Mouse (Mus musculus): ENCODE results near the gene Lims1. TPM values are rescaled to one million over a fixed set of nuclear protein-coding genes. Genes with fewer than 3 reads are reported as not detected.

The Lims1 gene
- polyA plus RNA-seq, 1 experiment from 2014 or later = 183 TPM

DNA sequence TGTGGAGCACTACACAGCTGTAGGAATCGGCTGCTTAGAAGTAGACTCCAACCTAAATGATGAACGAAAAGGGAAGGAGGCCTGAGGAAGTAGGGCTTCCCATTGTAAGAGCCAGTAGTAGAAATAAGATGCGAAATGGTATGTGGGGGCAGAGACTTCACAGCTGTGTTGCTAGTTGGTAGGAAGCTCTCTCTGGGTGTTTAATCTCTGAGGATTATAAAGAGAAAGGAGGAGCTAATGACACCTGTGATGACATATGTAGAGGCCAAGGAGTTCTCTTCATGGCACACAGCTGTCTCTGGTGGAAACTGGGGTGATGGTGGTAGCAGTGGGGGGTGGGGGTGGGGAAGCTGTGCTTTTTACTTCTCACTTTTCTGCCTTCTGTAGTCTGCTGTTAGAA, 27.3 kb downstream of the Lims1 start:
- H3K4me1 ChIP-seq (replicated peaks) = peaks cover 50% of the 10 kb centered on the region
- H3K4me3 ChIP-seq = no peak overlapping the region
- 68% methylated on average over 3 of the region's 3 CpGs for WGBS
- H3K9ac ChIP-seq = no peak overlapping the region
- H3K9me3 ChIP-seq (replicated peaks) = no peaks in the 10 kb centered on the region
- no peaks in the 10 kb centered on the region for H3K27me3 ChIP-seq
- no peak overlapping the region for H3K4me2 ChIP-seq
- H3K36me3 ChIP-seq = no peaks in the 10 kb centered on the region
- H3K27ac ChIP-seq = peak overlapping the region; percentile 20; the same call in 1 of the 2 replicates
- ATAC-seq (replicated peaks; ENCODE audit: insufficient number of reproducible peaks, insufficient read depth, low FRiP score, low read depth) = no peak

DNA sequence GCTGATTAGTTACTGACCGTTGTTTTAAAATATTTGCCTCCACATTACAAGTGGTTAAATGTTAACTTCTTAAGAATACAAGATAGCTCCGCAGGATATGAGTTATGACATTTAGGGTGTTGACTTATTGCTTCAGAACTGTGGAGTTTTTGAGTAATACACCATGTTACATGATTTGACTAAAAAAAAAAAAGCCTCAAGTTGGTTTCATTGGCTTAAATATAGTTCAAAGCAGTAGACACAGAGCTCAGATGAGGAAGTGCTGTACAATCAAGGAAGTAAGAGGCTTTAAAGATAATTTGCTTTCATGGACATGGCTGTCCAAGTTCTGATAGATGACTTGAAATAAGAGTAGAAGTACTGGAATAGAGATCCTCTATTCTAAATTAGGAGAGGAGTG, 28.4 kb downstream of the Lims1 start:
- Histone ChIP-seq H3K27ac (no peak overlapping the region), H3K9ac (no peak overlapping the region), H3K36me3 (no peaks in the 10 kb centered on the region), H3K4me3 (no peak overlapping the region), H3K4me2 (no peak overlapping the region), H3K27me3 (no peaks in the 10 kb centered on the region), H3K4me1 (replicated peaks) (peaks cover 48% of the 10 kb centered on the region), H3K9me3 (replicated peaks) (no peaks in the 10 kb centered on the region)
- no peak for ATAC-seq (replicated peaks; ENCODE audit: insufficient number of reproducible peaks, insufficient read depth, low FRiP score, low read depth)
- 49% methylated on average over 2 of the region's 2 CpGs for WGBS

DNA sequence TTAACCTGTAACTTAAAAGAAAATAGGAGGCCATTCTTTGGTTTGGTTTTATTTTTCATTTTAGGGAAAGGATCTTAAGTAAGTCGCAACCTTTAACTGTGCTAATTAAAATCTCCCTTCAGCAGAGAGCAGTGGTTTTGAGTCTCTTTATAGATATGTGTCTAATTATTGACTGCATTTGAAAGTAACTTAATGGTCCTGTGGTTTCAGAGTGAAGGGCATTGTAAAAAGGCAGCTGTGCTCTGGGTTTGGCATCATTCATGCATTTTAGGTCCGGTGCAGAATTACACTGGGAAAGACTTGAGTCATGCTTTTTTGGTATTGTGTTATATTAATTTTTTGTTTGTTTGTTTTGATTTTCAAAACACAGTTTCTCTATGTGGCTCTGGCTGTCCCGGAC, 29.1 kb downstream of the Lims1 start:
- H3K4me1 ChIP-seq (replicated peaks) = peaks cover 45% of the 10 kb centered on the region
- no peaks in the 10 kb centered on the region for H3K27me3 ChIP-seq
- H3K9me3 ChIP-seq (replicated peaks) = no peaks in the 10 kb centered on the region
- H3K4me2 ChIP-seq = no peak overlapping the region
- no peak for ATAC-seq (replicated peaks; ENCODE audit: insufficient number of reproducible peaks, insufficient read depth, low FRiP score, low read depth)
- 94% methylated on average over 3 of the region's 3 CpGs for WGBS
- H3K36me3 ChIP-seq = no peaks in the 10 kb centered on the region
- no peak overlapping the region for H3K27ac ChIP-seq
- no peak overlapping the region for H3K9ac ChIP-seq
- no peak overlapping the region for H3K4me3 ChIP-seq

DNA sequence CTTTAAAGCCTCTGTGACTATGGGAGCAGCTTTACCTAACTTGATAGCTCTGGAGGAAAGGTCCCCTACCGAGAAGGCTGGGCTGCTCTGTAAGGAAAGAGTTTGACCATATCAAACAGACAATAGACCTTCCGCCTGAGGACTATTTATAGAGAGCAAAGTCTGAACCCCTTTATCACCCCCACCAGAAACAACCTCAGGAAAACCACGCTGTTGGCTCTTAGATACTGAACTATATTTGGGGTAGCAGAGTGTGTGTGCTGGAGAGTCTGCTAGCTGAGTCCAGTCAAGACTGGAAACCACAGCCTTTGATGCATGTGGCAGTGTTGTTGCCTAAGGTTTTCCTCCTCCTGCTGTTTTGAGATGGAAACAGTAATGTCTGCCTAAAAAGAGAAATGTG, 31.3 kb downstream of the Lims1 start:
- Histone ChIP-seq H3K4me1 (replicated peaks) (peaks cover 45% of the 10 kb centered on the region), H3K9ac (no peak overlapping the region), H3K27ac (peak overlapping the region; percentile 92), H3K4me3 (no peak overlapping the region), H3K27me3 (no peaks in the 10 kb centered on the region), H3K36me3 (no peaks in the 10 kb centered on the region), H3K9me3 (replicated peaks) (no peaks in the 10 kb centered on the region), H3K4me2 (peak overlapping the region; percentile 33)
- ATAC-seq (replicated peaks; ENCODE audit: insufficient number of reproducible peaks, insufficient read depth, low FRiP score, low read depth) = peak; percentile 86
- 12% methylated on average over 3 of the region's 3 CpGs for WGBS

DNA sequence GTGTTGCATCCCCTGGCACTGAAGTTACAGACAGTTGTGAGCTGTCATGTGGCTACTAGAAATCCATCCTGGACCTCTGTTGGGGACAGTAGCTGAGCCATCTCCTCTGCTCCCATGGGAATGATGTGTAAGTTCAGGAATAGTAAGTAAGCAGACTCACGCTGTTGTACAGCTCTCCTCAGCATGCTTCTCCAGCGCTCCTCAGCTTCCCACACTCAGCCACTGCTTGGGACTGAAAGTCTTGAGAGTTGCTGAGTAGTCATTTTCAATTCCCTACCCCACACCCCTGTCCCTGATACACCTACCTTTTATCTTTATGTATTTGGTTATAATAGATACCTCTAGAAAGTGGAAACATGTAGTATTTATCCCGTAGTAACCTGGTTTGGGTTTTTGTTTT, 33.2 kb downstream of the Lims1 start:
- H3K27me3 ChIP-seq = no peaks in the 10 kb centered on the region
- no peak overlapping the region for H3K27ac ChIP-seq
- no peaks in the 10 kb centered on the region for H3K9me3 ChIP-seq (replicated peaks)
- no peak overlapping the region for H3K9ac ChIP-seq
- no peaks in the 10 kb centered on the region for H3K36me3 ChIP-seq
- peaks cover 41% of the 10 kb centered on the region for H3K4me1 ChIP-seq (replicated peaks)
- H3K4me2 ChIP-seq = no peak overlapping the region
- no peak overlapping the region for H3K4me3 ChIP-seq
- WGBS = 82% methylated on average over 3 of the region's 3 CpGs
- ATAC-seq (replicated peaks; ENCODE audit: insufficient number of reproducible peaks, insufficient read depth, low FRiP score, low read depth) = no peak

DNA sequence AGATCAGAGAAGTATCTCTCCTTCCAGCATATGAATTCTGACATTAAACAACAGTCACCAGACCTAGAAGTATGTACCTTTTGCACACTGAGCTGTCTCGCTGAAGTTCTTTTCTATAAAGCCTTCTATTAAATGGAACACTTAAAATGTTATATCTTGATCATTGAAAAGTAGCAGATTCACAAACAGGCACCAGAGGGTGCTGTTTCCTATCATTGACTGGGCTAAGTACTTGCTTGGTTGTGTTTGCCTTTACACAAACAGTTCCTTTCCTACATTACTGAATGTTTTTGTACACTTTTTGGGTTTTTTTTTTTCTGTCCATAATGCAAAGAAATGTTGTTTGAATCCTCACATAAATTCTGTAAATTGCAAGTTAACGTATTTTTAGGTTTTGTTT, 35.9 kb downstream of the Lims1 start:
- Histone ChIP-seq H3K9me3 (replicated peaks) (no peaks in the 10 kb centered on the region), H3K4me1 (replicated peaks) (peaks cover 36% of the 10 kb centered on the region), H3K9ac (no peak overlapping the region), H3K4me2 (no peak overlapping the region), H3K36me3 (no peaks in the 10 kb centered on the region), H3K4me3 (no peak overlapping the region), H3K27me3 (no peaks in the 10 kb centered on the region), H3K27ac (no peak overlapping the region)
- no peak for ATAC-seq (replicated peaks; ENCODE audit: insufficient number of reproducible peaks, insufficient read depth, low FRiP score, low read depth)
- 78% methylated on average over 2 of the region's 2 CpGs for WGBS

DNA sequence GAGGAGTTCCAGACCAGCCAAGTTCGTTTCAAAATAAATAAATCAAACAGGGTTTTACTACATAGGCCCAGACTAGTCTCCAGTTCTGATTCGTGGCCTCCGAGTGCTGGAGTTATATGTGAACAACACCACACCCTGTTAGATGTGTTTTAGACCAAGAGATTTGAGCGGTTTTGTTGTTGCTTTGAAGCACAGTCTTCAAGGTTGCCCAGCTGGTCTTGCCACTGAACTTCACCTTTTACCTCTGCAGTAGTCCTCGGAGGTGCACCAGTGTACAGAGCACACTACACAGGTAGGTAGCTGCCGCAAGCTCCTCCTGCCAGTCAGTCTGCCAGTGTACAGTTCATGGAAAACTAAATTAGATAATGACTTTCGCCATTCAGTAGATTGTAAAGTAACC, 36.7 kb downstream of the Lims1 start:
- Histone ChIP-seq H3K27me3 (no peaks in the 10 kb centered on the region), H3K4me2 (no peak overlapping the region), H3K36me3 (no peaks in the 10 kb centered on the region), H3K9ac (no peak overlapping the region), H3K4me1 (replicated peaks) (peaks cover 37% of the 10 kb centered on the region), H3K27ac (no peak overlapping the region), H3K4me3 (no peak overlapping the region), H3K9me3 (replicated peaks) (no peaks in the 10 kb centered on the region)
- 78% methylated on average over 7 of the region's 7 CpGs for WGBS
- ATAC-seq (replicated peaks; ENCODE audit: insufficient number of reproducible peaks, insufficient read depth, low FRiP score, low read depth) = no peak

DNA sequence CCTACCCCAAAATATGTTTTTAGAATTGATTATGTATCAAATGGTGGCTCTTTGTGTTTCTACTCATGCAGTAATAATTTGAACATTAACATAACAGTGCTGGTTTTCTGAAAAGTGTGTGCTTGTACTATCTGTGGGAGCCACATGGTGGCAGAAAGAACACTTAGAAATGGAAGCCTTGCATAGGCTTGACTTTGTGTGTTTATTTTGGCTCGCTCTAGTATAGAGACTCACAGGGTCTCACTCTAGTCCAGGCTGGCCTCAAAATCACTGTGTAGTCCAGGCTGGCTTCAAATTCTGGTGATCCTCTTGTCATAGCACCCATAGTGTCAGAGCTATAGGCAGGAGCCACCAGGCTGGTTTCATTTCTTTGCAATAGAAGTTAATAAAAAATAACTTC, 39.5 kb downstream of the Lims1 start:
- no peaks in the 10 kb centered on the region for H3K27me3 ChIP-seq
- no peak overlapping the region for H3K4me3 ChIP-seq
- peaks cover 33% of the 10 kb centered on the region for H3K4me1 ChIP-seq (replicated peaks)
- no peak overlapping the region for H3K4me2 ChIP-seq
- no peaks in the 10 kb centered on the region for H3K36me3 ChIP-seq
- 19% methylated on average over 1 of the region's 1 CpGs for WGBS
- H3K27ac ChIP-seq = no peak overlapping the region
- ATAC-seq (replicated peaks; ENCODE audit: insufficient number of reproducible peaks, insufficient read depth, low FRiP score, low read depth) = peak; percentile 63; the same call in 1 of the 2 replicates
- H3K9ac ChIP-seq = no peak overlapping the region
- no peaks in the 10 kb centered on the region for H3K9me3 ChIP-seq (replicated peaks)

DNA sequence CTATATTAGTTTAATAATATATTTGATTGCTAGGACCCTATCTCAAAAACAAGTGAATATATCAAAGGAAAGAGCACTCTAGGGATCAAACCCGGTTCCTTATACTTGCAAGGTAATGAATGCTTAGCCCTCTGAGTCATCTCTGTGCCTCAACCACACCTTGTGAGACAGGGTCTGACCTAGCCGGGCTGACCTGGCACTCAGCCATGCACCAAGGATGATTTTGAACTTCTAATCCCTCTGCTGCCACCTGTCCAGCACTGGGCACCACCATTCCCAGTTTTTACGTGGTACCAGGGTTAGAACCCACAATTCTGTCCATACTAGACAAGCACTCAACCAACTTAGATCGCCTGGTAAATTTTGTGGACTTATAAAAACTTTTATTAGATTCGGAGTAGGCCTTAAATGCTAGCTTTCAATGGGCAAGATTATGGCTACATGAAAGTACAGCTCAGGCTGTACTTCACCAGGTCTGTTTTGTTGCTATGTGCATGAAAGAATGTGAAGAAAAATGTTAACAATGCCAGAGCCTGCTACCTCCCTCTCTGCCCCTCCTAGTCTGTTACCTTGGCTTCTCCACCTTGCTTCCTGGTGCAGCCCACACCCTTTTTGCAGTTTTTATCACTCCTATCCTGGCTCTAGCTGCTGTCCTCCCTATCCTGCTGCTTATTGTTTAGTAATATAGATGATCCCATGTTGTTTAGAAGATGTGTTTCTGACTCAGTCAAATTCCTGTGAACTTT, 41.7 kb downstream of the Lims1 start:
- WGBS = 66% methylated on average over 5 of the region's 5 CpGs
- ATAC-seq (replicated peaks; ENCODE audit: insufficient number of reproducible peaks, insufficient read depth, low FRiP score, low read depth) = no peak

DNA sequence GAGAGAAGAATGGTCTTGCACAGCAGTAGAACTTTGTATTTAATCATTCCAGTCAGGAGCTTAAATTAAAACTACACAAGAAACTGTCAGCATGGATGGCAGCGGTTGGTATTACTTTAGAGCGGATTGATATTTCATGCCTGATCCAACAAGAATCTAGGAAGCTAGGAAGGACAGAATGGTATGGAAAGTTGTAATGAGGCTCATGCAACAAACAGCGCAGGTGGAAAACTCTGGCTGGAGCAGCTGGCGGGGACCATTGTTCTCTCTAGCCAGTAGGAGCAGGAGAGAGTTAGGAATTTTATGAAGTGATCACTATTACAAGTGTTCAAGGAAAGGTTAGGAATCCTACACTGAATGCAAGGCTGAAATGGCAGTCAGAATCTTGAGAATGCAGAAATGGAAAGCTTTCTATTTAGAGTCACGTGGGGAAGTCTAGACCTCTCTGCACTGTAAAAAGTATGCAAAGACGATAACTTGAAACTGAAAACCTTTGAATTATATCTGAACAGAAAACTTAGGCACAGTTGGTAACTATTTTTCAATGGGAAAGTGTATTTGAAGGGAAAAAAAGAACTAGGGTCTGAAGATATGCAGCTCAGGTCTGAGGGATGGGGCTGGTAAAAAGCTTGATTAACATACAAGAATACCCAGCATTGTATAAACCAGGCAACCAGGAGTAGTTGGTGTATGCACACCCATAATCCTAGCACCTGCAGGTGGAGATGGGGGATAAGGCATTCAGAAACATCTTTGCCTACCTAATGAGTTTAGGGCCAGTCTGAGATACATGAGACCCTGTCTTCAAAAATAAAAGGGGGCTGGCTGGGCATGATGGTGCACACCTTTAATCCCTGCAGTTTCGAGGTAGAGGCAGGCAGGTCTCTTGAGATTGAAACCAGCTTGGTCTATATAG, 45.8 kb downstream of the Lims1 start:
- H3K4me3 ChIP-seq = no peak overlapping the region
- no peaks in the 10 kb centered on the region for H3K36me3 ChIP-seq
- WGBS = 69% methylated on average over 7 of the region's 7 CpGs
- peak overlapping the region; percentile 57 for H3K27ac ChIP-seq
- no peaks in the 10 kb centered on the region for H3K27me3 ChIP-seq
- H3K4me2 ChIP-seq = no peak overlapping the region
- no peak for ATAC-seq (replicated peaks; ENCODE audit: insufficient number of reproducible peaks, insufficient read depth, low FRiP score, low read depth)
- no peak overlapping the region for H3K9ac ChIP-seq
- no peaks in the 10 kb centered on the region for H3K9me3 ChIP-seq (replicated peaks)
- peaks cover 59% of the 10 kb centered on the region for H3K4me1 ChIP-seq (replicated peaks)

More for the DNA sequence above, 41.7 kb downstream of the Lims1 start:
- Histone ChIP-seq H3K9me3 (replicated peaks) (no peaks in the 10 kb centered on the region), H3K4me1 (replicated peaks) (peaks cover 44% of the 10 kb centered on the region), H3K9ac (no peak overlapping the region), H3K4me2 (no peak overlapping the region), H3K27ac (no peak overlapping the region), H3K36me3 (no peaks in the 10 kb centered on the region), H3K27me3 (no peaks in the 10 kb centered on the region), H3K4me3 (no peak overlapping the region)

DNA sequence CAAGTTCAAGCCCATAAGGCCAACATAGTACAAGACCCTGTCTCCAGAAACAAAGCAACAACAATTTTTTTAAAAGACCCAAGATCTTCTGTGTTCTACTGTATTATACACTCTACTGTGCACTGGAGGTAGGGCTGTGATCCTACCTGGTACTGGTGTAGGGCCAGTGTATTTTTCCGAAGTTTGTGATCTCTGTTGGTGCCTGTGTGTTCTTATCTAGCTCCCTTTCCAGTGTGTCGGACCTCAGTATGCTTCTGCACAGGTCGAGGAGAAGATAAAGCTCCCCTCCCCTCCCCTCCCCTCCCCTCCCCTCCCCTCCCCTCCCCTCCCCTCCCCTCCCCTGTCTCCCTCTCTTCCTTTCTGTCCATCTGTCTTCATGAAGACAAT, 46.4 kb downstream of the Lims1 start:
- Histone ChIP-seq H3K4me2 (no peak overlapping the region), H3K4me3 (no peak overlapping the region), H3K4me1 (replicated peaks) (peaks cover 53% of the 10 kb centered on the region), H3K9ac (no peak overlapping the region), H3K27me3 (no peaks in the 10 kb centered on the region), H3K9me3 (replicated peaks) (no peaks in the 10 kb centered on the region), H3K27ac (peak overlapping the region; percentile 81), H3K36me3 (no peaks in the 10 kb centered on the region)
- 13% methylated on average over 3 of the region's 3 CpGs for WGBS
- no peak for ATAC-seq (replicated peaks; ENCODE audit: insufficient number of reproducible peaks, insufficient read depth, low FRiP score, low read depth)
